Mouse (Mus musculus) liver, embryonic 14.5 days (tissue): ENCODE measurements around the gene Slc24a2.

Experiments used
- CTCF ChIP-seq: IDR thresholded peaks from 2 replicates; pipeline ENCODE4 v1.5.1; 2016; ENCODE audit warnings: antibody characterized with exemption, low read depth, control low read depth
- EP300 ChIP-seq: IDR thresholded peaks from 2 replicates; pipeline ENCODE4 v1.6.1; 2016; ENCODE audit warnings: antibody characterized with exemption, low read depth

GRCm38 (mm10) chr4:87064561-87064960 is 165.7 kb downstream of the Slc24a2 start:
- TF ChIP-seq CTCF (no peak), EP300 (no peak)
